Comparison of ENCODE assay signal across 10 mouse cellular contexts in genomic region chr10:85378972-85379371, GRCm38 (mm10). TPM values are rescaled to one million over a fixed set of nuclear protein-coding genes. Genes with fewer than 3 reads are reported as not detected.
A peak's percentile ranks its signal among the peaks of the same experiment; 100 is the strongest.
DNase-seq lines count a peak whose midpoint lies in the region; ATAC-seq and TF ChIP-seq lines count a peak whose summit lies in the region.
"Had no signal": no experiment of that assay in that cellular context is flagged by ENCODE, and none has a peak within 500 bp of the region (broad histone marks: within the 10 kb centered on the region; RNA-seq: fewer than 3 reads in every experiment).

No protein-coding gene starts in this region.

- no peak for TF ChIP-seq POLR2A in lung, adult 2 months (IDR thresholded peaks at IDR 0.05; ENCODE audit: borderline replicate concordance, extremely low read depth, low read depth, low read length)

- TF ChIP-seq CTCF in E14TG2a.4 (conservative IDR thresholded peaks at IDR 0.05; ENCODE audit: low read length), result no peak
- no peak for TF ChIP-seq CTCF in lung, adult 2 months (IDR thresholded peaks at IDR 0.05; ENCODE audit: insufficient read depth, low read length)

- H3K4me3 ChIP-seq in forebrain, embryonic 11.5 days (ENCODE audit: low read depth, low read length), result no peak overlapping the region
- no peak overlapping the region for H3K4me3 ChIP-seq in forebrain, embryonic 16.5 days (replicated peaks; ENCODE audit: low read length)
- H3K4me3 ChIP-seq in E14TG2a.4 (replicated peaks; ENCODE audit: low read length), result peak overlapping the region; percentile 11; the same call in 1 of the 2 replicates
- H3K4me3 ChIP-seq in embryonic facial prominence, embryonic 12.5 days, result no peak overlapping the region
- 0 out of 2 replicates have a peak overlapping the region, but pooled peaks have one; percentile 7 for H3K4me3 ChIP-seq in kidney, embryonic 15.5 days (replicated peaks)
- H3K4me3 ChIP-seq in lung, adult 2 months (replicated peaks; ENCODE audit: extremely low read depth, low read depth, low read length), result no peak overlapping the region
- H3K4me3 ChIP-seq: left cerebral cortex, adult 2 months had no signal

- H3K4me1 ChIP-seq in forebrain, embryonic 11.5 days (replicated peaks; ENCODE audit: control insufficient read depth, insufficient read depth, low read length), result no peaks in the 10 kb centered on the region; the same call in 1 of the 2 replicates
- no peaks in the 10 kb centered on the region; the same call in 1 of the 2 replicates for H3K4me1 ChIP-seq in forebrain, embryonic 16.5 days (replicated peaks; ENCODE audit: control insufficient read depth, insufficient read depth, low read length)
- H3K4me1 ChIP-seq in E14TG2a.4 (replicated peaks; ENCODE audit: low read depth, low read length), result peaks cover 20% of the 10 kb centered on the region
- H3K4me1 ChIP-seq in embryonic facial prominence, embryonic 12.5 days, result no peaks in the 10 kb centered on the region
- peaks cover 5% of the 10 kb centered on the region for H3K4me1 ChIP-seq in kidney, embryonic 15.5 days
- no peaks in the 10 kb centered on the region for H3K4me1 ChIP-seq in lung, adult 2 months (ENCODE audit: control insufficient read depth, insufficient read depth, low read length)

- WGBS in forebrain, embryonic 11.5 days, result 22% methylated on average over 8 of the region's 8 CpGs
- 29% methylated on average over 8 of the region's 8 CpGs for WGBS in forebrain, embryonic 16.5 days
- WGBS in embryonic facial prominence, embryonic 12.5 days, result 13% methylated on average over 8 of the region's 8 CpGs
- WGBS in kidney, embryonic 15.5 days, result 7% methylated on average over 8 of the region's 8 CpGs
- WGBS in lung, adult 2 months, result 30% methylated on average over 8 of the region's 8 CpGs

- H3K27ac ChIP-seq in forebrain, embryonic 11.5 days (ENCODE audit: low read depth, low read length), result no peak overlapping the region
- no peak overlapping the region for H3K27ac ChIP-seq in forebrain, embryonic 16.5 days (ENCODE audit: low read length)
- no peak overlapping the region for H3K27ac ChIP-seq in embryonic facial prominence, embryonic 12.5 days
- no peak overlapping the region for H3K27ac ChIP-seq in kidney, embryonic 15.5 days
- H3K27ac ChIP-seq: left cerebral cortex, adult 2 months had no signal

- no peaks in the 10 kb centered on the region for H3K9me3 ChIP-seq in forebrain, embryonic 11.5 days (ENCODE audit: control insufficient read depth, low read length)
- H3K9me3 ChIP-seq in forebrain, embryonic 16.5 days (ENCODE audit: control insufficient read depth, low read length), result no peaks in the 10 kb centered on the region
- H3K9me3 ChIP-seq in E14TG2a.4 (ENCODE audit: low read length), result no peaks in the 10 kb centered on the region
- no peaks in the 10 kb centered on the region for H3K9me3 ChIP-seq in embryonic facial prominence, embryonic 12.5 days
- no peaks in the 10 kb centered on the region for H3K9me3 ChIP-seq in kidney, embryonic 15.5 days (replicated peaks)

- peak; percentile 43 for DNase-seq in forebrain, embryonic 11.5 days (ENCODE audit: low spot score)
- no peak for DNase-seq in gastrocnemius, postnatal 4 days (ENCODE audit: low spot score in 2 of 2)
- no peak for DNase-seq in thymus, postnatal 25 days
- no peak for DNase-seq in lung, adult 2 months
- DNase-seq: right cerebral cortex, postnatal 25 days had no signal

- H3K36me3 ChIP-seq in forebrain, embryonic 11.5 days (ENCODE audit: control insufficient read depth, insufficient read depth, low read length), result no peaks in the 10 kb centered on the region
- no peaks in the 10 kb centered on the region for H3K36me3 ChIP-seq in forebrain, embryonic 16.5 days (ENCODE audit: control insufficient read depth, insufficient read depth)
- H3K36me3 ChIP-seq in E14TG2a.4 (ENCODE audit: insufficient read depth, low read length), result no peaks in the 10 kb centered on the region
- no peaks in the 10 kb centered on the region for H3K36me3 ChIP-seq in embryonic facial prominence, embryonic 12.5 days
- H3K36me3 ChIP-seq in kidney, embryonic 15.5 days, result no peaks in the 10 kb centered on the region

- no peak overlapping the region for H3K9ac ChIP-seq in forebrain, embryonic 11.5 days (ENCODE audit: low read length)
- no peak overlapping the region for H3K9ac ChIP-seq in forebrain, embryonic 16.5 days (replicated peaks; ENCODE audit: low read depth, low read length)
- no peak overlapping the region for H3K9ac ChIP-seq in embryonic facial prominence, embryonic 12.5 days
- H3K9ac ChIP-seq in kidney, embryonic 15.5 days, result no peak overlapping the region

- no peaks in the 10 kb centered on the region for H3K27me3 ChIP-seq in forebrain, embryonic 11.5 days (ENCODE audit: control insufficient read depth, insufficient read depth, low read length)
- H3K27me3 ChIP-seq in forebrain, embryonic 16.5 days (replicated peaks; ENCODE audit: control insufficient read depth, insufficient read depth, low read length), result no peaks in the 10 kb centered on the region
- peaks cover 7% of the 10 kb centered on the region for H3K27me3 ChIP-seq in E14TG2a.4 (ENCODE audit: insufficient read depth, low read length)
- H3K27me3 ChIP-seq in embryonic facial prominence, embryonic 12.5 days, result no peaks in the 10 kb centered on the region
- peaks cover 5% of the 10 kb centered on the region for H3K27me3 ChIP-seq in kidney, embryonic 15.5 days

- ATAC-seq in forebrain, embryonic 11.5 days (replicated peaks; ENCODE audit: low FRiP score), result no peak
- ATAC-seq in forebrain, embryonic 16.5 days, result no peak
- no peak for ATAC-seq in embryonic facial prominence, embryonic 12.5 days (ENCODE audit: insufficient number of reproducible peaks, insufficient read depth, low FRiP score, low TSS enrichment)
- no peak for ATAC-seq in kidney, embryonic 15.5 days (replicated peaks; ENCODE audit: low FRiP score)

- no peak overlapping the region for H3K4me2 ChIP-seq in forebrain, embryonic 11.5 days (ENCODE audit: low read depth, low read length, severe bottlenecking)
- no peak overlapping the region for H3K4me2 ChIP-seq in forebrain, embryonic 16.5 days (ENCODE audit: low read length)
- H3K4me2 ChIP-seq in embryonic facial prominence, embryonic 12.5 days (replicated peaks), result peak overlapping the region; percentile 25; the same call in 1 of the 2 replicates
- H3K4me2 ChIP-seq in kidney, embryonic 15.5 days, result peak overlapping the region; percentile 38

RNA-seq across cellular contexts. Expression of gene Btbd11, which starts 7.6 kb away (rescaled TPM):
- polyA plus RNA-seq in forebrain, embryonic 11.5 days (2014; fragmentation: Nextera tagmentation; extraction: Ambion mirVana), result 6.5 and 7.4 TPM in 2 replicates
- polyA plus RNA-seq in forebrain, embryonic 16.5 days (2015; fragmentation: Nextera tagmentation; extraction: Ambion mirVana), result 11.1 TPM in 2 replicates
- 10.1 and 10.5 TPM in 2 replicates for polyA plus RNA-seq in embryonic facial prominence, embryonic 12.5 days (2016; fragmentation: Nextera tagmentation; extraction: Ambion mirVana)
- 12.2 and 14.5 TPM in 2 replicates for polyA plus RNA-seq in kidney, embryonic 15.5 days (2015; fragmentation: Nextera tagmentation; extraction: Ambion mirVana)
- 1 to 10 TPM; 2.4 to 2.6 TPM for total RNA-seq in gastrocnemius, postnatal 4 days (2021)
- polyA plus RNA-seq in lung, adult 2 months (2012; rRNA removed), result 2.3 and 3.8 TPM in 2 replicates

Comparison
In these comparisons a context has a peak if more than half of its experiments do, and no peak if none do; other contexts are left out.
1. H3K4me2 ChIP-seq: peak in embryonic facial prominence, embryonic 12.5 days (single experiment) and kidney, embryonic 15.5 days (single experiment); none in forebrain, embryonic 11.5 days (single experiment) and forebrain, embryonic 16.5 days (single experiment).
2. H3K4me3 ChIP-seq: peak in E14TG2a.4 (single experiment) and kidney, embryonic 15.5 days (single experiment); none in forebrain, embryonic 11.5 days (single experiment), forebrain, embryonic 16.5 days (single experiment), embryonic facial prominence, embryonic 12.5 days (single experiment) and lung, adult 2 months (single experiment).